Mouse (Mus musculus): ENCODE measurements around the gene Cbfa2t3.

Cbfa2t3 gene

GRCm38 (mm10) chr8:122663670-122664069, 35.2 kb downstream of the Cbfa2t3 start:
- DNase-seq (ENCODE audit: low spot score), result no peak

- no peak for DNase-seq (ENCODE audit: low spot score)
Observed at GRCm38 (mm10) chr8:122663106-122663505, 35.8 kb downstream of the Cbfa2t3 start.

GRCm38 (mm10) chr8:122661894-122662293, 37.0 kb downstream of the Cbfa2t3 start:
- DNase-seq (ENCODE audit: low spot score), result no peak

GRCm38 (mm10) chr8:122661138-122661537, 37.8 kb downstream of the Cbfa2t3 start:
- DNase-seq (ENCODE audit: low spot score), result peak; percentile 65

GRCm38 (mm10) chr8:122660022-122660421, 38.9 kb downstream of the Cbfa2t3 start:
- DNase-seq (ENCODE audit: low spot score), result no peak

- DNase-seq (ENCODE audit: low spot score), result no peak
Observed at GRCm38 (mm10) chr8:122658807-122659160, 40.1 kb downstream of the Cbfa2t3 start.

GRCm38 (mm10) chr8:122658149-122658806, 40.6 kb downstream of the Cbfa2t3 start:
- DNase-seq (ENCODE audit: low spot score), result no peak

- DNase-seq (ENCODE audit: low spot score), result peak; percentile 84
Observed at GRCm38 (mm10) chr8:122656056-122656999, 42.6 kb downstream of the Cbfa2t3 start.

- peak; percentile 29 for DNase-seq (ENCODE audit: low spot score)
Observed at GRCm38 (mm10) chr8:122654768-122655167, 44.1 kb downstream of the Cbfa2t3 start.

- DNase-seq (ENCODE audit: low spot score), result no peak
Observed at GRCm38 (mm10) chr8:122652643-122653042, 46.3 kb downstream of the Cbfa2t3 start.

- no peak for DNase-seq (ENCODE audit: low spot score)
Observed at GRCm38 (mm10) chr8:122651326-122651921, 47.5 kb downstream of the Cbfa2t3 start.

GRCm38 (mm10) chr8:122648192-122648970, 50.5 kb downstream of the Cbfa2t3 start:
- no peak for DNase-seq (ENCODE audit: low spot score)

GRCm38 (mm10) chr8:122646337-122646736, 52.6 kb downstream of the Cbfa2t3 start:
- DNase-seq (ENCODE audit: low spot score), result no peak

GRCm38 (mm10) chr8:122644175-122644954, 54.5 kb downstream of the Cbfa2t3 start:
- no peak for DNase-seq (ENCODE audit: low spot score)

- DNase-seq (ENCODE audit: low spot score), result no peak
Observed at GRCm38 (mm10) chr8:122642071-122642470, 56.8 kb downstream of the Cbfa2t3 start.

- DNase-seq (ENCODE audit: low spot score), result no peak
Observed at GRCm38 (mm10) chr8:122641406-122641805, 57.5 kb downstream of the Cbfa2t3 start.

- no peak for DNase-seq (ENCODE audit: low spot score)
Observed at GRCm38 (mm10) chr8:122640825-122641224, 58.1 kb downstream of the Cbfa2t3 start.

- DNase-seq (ENCODE audit: low spot score), result peak; percentile 49
Observed at GRCm38 (mm10) chr8:122639521-122640248, 59.2 kb downstream of the Cbfa2t3 start.

- no peak for DNase-seq (ENCODE audit: low spot score)
Observed at GRCm38 (mm10) chr8:122638601-122639000, 60.3 kb downstream of the Cbfa2t3 start.

GRCm38 (mm10) chr8:122637230-122637629, 61.7 kb downstream of the Cbfa2t3 start:
- no peak for DNase-seq (ENCODE audit: low spot score)

GRCm38 (mm10) chr8:122636803-122637175, 62.1 kb downstream of the Cbfa2t3 start:
- no peak for DNase-seq (ENCODE audit: low spot score)

Data from testis, postnatal 14 days (tissue).